Mouse (Mus musculus) lung, postnatal 0 days (tissue): ENCODE measurements around the gene Mgea5.

Source experiments
- CTCF ChIP-seq: IDR thresholded peaks from 2 replicates; pipeline ENCODE4 v1.5.1; 2016; ENCODE audit warnings: antibody characterized with exemption, mild to moderate bottlenecking
- EP300 ChIP-seq: IDR thresholded peaks from 2 replicates; pipeline ENCODE4 v1.6.1; 2016; ENCODE audit warnings: antibody characterized with exemption, mild to moderate bottlenecking, control low read depth

- TF ChIP-seq CTCF, result no peak
- no peak for TF ChIP-seq EP300
These were observed 22.8 kb downstream of the Mgea5 start for GRCm38 (mm10) chr19:45760810-45761209.
